Mouse (Mus musculus) intestine, embryonic 15.5 days (tissue): Measurements from ENCODE around the gene Zic5. TPM values are rescaled to one million over a fixed set of nuclear protein-coding genes. Genes with fewer than 3 reads are reported as not detected.

Experiments
- ATAC-seq: fragments of 200-750 bp; cut with Nextera tagmentation; 2 replicates; pipeline ENCODE4 v1.8.0; 2017; ENCODE audit warnings: moderate TSS enrichment, moderate library complexity
- H3K27ac ChIP-seq: fragments of 300-500 bp; sonication (generic); 2 replicates; pipeline ENCODE4 v1.5.1; 2015; ENCODE audit warnings: mild to moderate bottlenecking, inconsistent platforms
- H3K27me3 ChIP-seq: fragments of 300-500 bp; sonication (generic); replicated peaks from 2 replicates; pipeline ENCODE4 v1.6.1; 2015; ENCODE audit warnings: inconsistent platforms
- H3K36me3 ChIP-seq: fragments of 300-500 bp; sonication (generic); 2 replicates; pipeline ENCODE4 v1.6.1; 2015; ENCODE audit warnings: inconsistent platforms
- H3K4me1 ChIP-seq: fragments of 300-500 bp; sonication (generic); replicated peaks from 2 replicates; pipeline ENCODE4 v1.6.1; 2015; ENCODE audit warnings: inconsistent platforms
- H3K4me2 ChIP-seq: fragments of 300-500 bp; sonication (generic); replicated peaks from 2 replicates; pipeline ENCODE4 v1.6.1; 2015; ENCODE audit warnings: mild to moderate bottlenecking, inconsistent platforms
- H3K4me3 ChIP-seq: fragments of 300-500 bp; sonication (generic); replicated peaks from 2 replicates; pipeline ENCODE4 v1.5.1; 2015; ENCODE audit warnings: inconsistent platforms
- H3K9ac ChIP-seq: fragments of 300-500 bp; sonication (generic); 2 replicates; pipeline ENCODE4 v1.6.1; 2015; ENCODE audit warnings: inconsistent platforms
- H3K9me3 ChIP-seq: fragments of 300-500 bp; sonication (generic); 2 replicates; pipeline ENCODE4 v1.6.1; 2016; ENCODE audit warnings: inconsistent platforms
- WGBS: fragments of 180-500 bp; shearing (Covaris S2); methylation state at CpG from one replicate; pipeline ENCODE4 v1.1.7; 2015; 5-methylcytosine and 5-hydroxymethylcytosine counted together
- polyA plus RNA-seq: library from polyadenylated mRNA; unstranded; fragments of >200 nt; fragmentation: Nextera tagmentation; extraction: Ambion mirVana; gene quantifications from 2 replicates; pipeline ENCODE4 v1.2.1, GENCODE M21; 2015

Gene Zic5
- polyA plus RNA-seq, 1 experiment from 2014 or later: not detected

GRCm38 (mm10) chr14:122455562-122455958 lies 9.9 kb downstream of the Zic5 start:
- WGBS: 68% methylated on average over 4 of the region's 4 CpGs
- H3K27me3 ChIP-seq: peaks cover 65% of the 10 kb centered on the region

DNA sequence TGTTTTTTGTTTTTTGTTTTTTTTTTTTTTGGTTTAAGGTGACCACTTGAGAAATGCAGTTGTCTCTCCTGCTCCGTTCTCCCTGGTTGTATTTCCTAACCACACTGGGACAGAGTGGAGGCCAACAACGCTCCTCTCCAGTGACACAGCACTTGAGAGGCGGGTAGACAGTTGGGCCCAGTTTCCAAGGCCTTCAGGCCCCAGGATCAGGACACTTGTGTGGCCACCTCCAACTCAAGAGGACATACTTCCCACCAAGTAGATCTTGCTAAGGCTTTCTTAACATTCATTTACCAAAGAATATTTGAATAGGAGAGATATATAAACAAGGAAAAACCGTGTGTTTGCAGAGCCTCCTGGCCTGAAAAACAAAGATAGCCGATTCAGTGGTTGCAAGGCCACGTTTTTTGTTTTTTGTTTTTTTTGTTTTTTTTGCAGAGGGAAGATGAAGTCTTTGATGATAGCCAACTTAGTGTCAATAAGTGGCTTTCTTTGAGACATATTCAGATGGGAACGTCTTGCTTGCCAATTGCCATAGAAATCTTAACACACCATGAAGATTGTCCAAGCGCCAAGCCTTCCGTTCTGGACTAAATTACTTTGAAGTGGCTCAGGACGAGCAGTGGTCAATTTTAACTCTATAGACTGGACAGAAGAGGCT lies 10.4 kb downstream of the Zic5 start:
- no peaks in the 10 kb centered on the region for H3K9me3 ChIP-seq
- H3K27me3 ChIP-seq: peaks cover 65% of the 10 kb centered on the region
- no peaks in the 10 kb centered on the region for H3K36me3 ChIP-seq
- no peak overlapping the region for H3K4me2 ChIP-seq
- no peak overlapping the region for H3K9ac ChIP-seq
- H3K4me3 ChIP-seq: no peak overlapping the region
- WGBS: 60% methylated on average over 10 of the region's 10 CpGs
- no peak for ATAC-seq
- H3K4me1 ChIP-seq: peaks cover 15% of the 10 kb centered on the region
- H3K27ac ChIP-seq: no peak overlapping the region

More at GRCm38 (mm10) chr14:122455562-122455958, 9.9 kb downstream of the Zic5 start:
- no peaks in the 10 kb centered on the region for H3K9me3 ChIP-seq
- H3K36me3 ChIP-seq: no peaks in the 10 kb centered on the region
- H3K4me2 ChIP-seq: no peak overlapping the region
- no peak overlapping the region for H3K27ac ChIP-seq
- no peak for ATAC-seq
- H3K4me3 ChIP-seq: no peak overlapping the region
- peaks cover 10% of the 10 kb centered on the region for H3K4me1 ChIP-seq
- no peak overlapping the region for H3K9ac ChIP-seq

- Histone ChIP-seq H3K4me2 (peak overlapping the region; percentile 43), H3K36me3 (no peaks in the 10 kb centered on the region), H3K9me3 (no peaks in the 10 kb centered on the region), H3K27ac (no peak overlapping the region), H3K9ac (no peak overlapping the region), H3K4me3 (no peak overlapping the region), H3K4me1 (peaks cover 16% of the 10 kb centered on the region), H3K27me3 (peaks cover 69% of the 10 kb centered on the region)
- 13% methylated on average over 12 of the region's 12 CpGs for WGBS
- ATAC-seq: no peak
Measured at GRCm38 (mm10) chr14:122453996-122454738, 11.3 kb downstream of the Zic5 start.

DNA sequence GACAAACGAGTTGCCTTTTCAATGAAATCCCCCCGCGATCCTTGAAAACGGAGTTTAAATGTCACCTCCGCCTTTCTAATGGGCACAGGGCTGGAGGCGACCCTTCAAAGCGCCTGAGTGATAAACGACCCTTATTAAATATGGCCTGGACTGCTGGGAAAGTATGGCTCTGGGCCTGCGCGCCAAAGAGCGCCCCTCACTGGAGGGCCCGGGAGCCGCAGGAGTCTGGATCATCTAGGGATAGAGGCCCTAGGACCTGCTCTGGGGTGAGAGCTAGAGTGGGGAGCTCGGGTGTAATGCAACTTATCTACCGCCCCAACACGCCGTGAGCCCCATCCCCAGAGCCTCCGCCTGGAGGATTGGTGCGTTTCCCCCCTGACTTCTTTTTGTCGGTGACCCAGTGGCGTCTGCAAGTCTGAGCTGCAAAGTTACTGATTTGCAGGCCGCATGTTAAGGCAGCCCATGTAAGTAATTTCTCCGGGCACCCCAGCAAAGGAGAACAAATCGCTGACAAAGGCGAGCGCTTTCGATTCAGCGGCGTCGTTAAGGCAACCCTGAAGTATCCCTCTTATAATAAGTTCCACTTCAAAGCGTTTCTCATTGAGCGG lies 12.0 kb downstream of the Zic5 start:
- 5% methylated on average over 32 of the region's 32 CpGs for WGBS
- Histone ChIP-seq H3K4me2 (peak overlapping the region; percentile 43), H3K9me3 (no peaks in the 10 kb centered on the region), H3K4me3 (no peak overlapping the region), H3K36me3 (no peaks in the 10 kb centered on the region), H3K9ac (no peak overlapping the region), H3K27ac (no peak overlapping the region), H3K4me1 (peaks cover 16% of the 10 kb centered on the region), H3K27me3 (peaks cover 69% of the 10 kb centered on the region)
- no peak for ATAC-seq

DNA sequence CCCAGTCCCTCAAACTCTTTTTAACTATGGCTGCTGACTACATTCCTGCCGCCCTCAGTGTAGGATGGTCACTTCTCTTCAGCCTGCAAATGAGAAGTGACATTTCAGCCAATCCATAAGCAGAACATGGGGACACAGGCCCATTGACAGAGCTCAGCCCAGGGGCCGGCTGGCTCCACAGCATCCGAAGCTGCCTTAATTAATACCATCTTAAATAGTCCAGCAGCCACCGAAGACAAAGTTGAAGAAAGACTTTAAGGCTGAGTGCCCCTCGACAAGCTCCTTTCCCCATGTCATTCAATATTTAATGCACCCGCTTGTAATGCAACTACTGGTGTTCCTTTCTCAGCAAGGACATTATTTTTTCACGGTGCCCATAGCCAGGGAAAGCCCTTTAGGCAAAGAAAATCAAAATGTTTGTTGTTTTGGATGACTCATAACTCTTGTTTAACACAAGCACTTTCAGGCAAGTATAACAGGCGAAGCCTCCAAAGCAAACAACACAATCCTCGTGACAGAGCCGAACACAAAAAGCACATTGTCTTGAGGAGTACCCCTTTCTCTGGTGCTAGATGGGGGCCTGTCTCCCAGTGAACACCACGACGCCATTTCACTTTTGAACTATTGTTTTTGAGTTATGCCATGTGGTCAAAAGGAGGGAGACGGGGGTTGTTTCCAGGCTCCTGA lies 12.6 kb downstream of the Zic5 start:
- Histone ChIP-seq H3K9ac (no peak overlapping the region), H3K36me3 (no peaks in the 10 kb centered on the region), H3K4me3 (no peak overlapping the region), H3K4me1 (peaks cover 16% of the 10 kb centered on the region), H3K4me2 (no peak overlapping the region), H3K27me3 (peaks cover 71% of the 10 kb centered on the region), H3K9me3 (no peaks in the 10 kb centered on the region), H3K27ac (no peak overlapping the region)
- no peak for ATAC-seq
- WGBS: 45% methylated on average over 13 of the region's 13 CpGs

DNA sequence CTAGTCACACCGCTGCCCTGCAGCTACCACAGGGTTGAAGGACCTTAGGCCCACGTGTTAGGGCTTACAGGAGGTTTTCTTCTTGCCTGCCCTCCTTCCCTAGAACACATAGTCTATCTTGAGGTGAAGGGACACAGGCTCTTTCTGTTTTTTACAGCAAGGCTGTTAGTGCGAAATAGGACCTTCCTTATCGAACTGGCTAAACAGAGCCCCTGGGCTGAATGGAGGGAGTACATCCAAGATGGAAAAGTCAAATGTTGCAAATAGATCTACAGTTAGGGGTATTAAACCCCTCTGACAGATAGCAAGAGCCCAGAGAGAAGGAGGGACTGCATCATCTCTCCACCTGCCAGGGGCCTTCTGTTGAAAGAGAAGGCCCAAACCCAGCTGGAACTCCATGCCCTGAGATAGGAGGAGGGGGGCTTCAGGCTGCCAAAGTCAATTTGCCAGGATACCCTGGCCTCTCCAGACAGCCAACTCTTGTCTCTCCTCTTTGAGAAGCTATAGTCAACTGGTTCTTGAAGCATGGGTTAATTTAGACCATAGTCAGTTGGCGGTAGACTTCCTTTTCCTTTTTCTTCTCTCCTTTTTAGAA lies 13.8 kb downstream of the Zic5 start:
- Histone ChIP-seq H3K4me2 (peak overlapping the region; percentile 58; the same call in 1 of the 2 replicates), H3K4me3 (no peak overlapping the region), H3K9ac (no peak overlapping the region), H3K4me1 (peaks cover 16% of the 10 kb centered on the region), H3K27ac (no peak overlapping the region), H3K36me3 (no peaks in the 10 kb centered on the region), H3K27me3 (peaks cover 79% of the 10 kb centered on the region), H3K9me3 (no peaks in the 10 kb centered on the region)
- 63% methylated on average over 5 of the region's 5 CpGs for WGBS
- ATAC-seq: no peak

DNA sequence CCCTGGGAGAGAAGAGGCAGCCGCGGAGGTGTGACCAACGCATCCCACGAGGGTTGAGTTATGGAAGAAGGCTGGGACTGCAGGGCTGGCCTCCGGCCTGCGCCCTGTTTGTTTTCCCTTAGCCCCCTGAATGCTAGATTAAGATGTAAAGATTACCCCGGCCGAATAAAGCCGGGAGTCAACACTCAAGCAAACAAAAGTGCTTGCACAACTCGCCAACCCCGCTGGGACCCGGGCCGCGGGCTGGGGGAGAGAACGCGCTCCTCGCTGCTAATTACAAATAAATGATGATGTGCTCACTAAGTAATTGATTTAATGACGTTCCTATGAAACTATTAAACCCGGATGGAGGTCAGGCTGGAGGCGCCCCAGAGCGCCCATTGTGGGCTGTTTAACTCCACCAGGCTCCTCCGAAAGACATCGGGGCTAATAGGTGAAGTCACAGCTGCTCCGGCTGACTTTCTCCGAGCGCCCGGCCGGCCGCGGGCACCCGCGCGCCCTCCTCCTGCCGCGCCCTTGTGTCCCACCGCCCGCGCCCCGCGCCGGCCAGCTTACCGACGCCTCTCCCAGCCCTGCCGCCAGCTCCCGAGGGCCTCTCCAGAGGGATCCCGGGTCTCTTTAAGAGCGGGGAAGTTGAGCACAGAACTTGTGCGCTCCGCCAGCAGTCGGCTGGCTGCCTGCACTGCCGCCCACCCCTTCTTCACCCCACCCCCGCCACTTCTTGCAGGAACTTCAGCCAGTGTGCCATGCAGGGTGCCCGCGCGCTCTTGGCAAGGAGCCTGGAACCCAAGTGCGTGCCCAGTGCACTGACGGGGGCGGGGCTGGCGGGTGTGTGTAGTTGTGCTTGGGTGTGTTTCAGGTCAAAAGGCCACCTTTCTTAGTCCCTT lies 14.7 kb downstream of the Zic5 start, which contains the start of gene Gm5089:
Gene Gm5089 (minus strand): TSS at position 620 of the 887 bp plus-strand sequence.
- Histone ChIP-seq H3K27ac (no peak within 1 kb of the TSS), H3K4me3 (peak within 1 kb of the TSS; percentile 26), H3K36me3 (no peaks in the 10 kb centered on the region), H3K9ac (no peak within 1 kb of the TSS), H3K27me3 (peaks cover 72% of the 10 kb centered on the region), H3K4me1 (peaks cover 16% of the 10 kb centered on the region), H3K9me3 (no peaks in the 10 kb centered on the region), H3K4me2 (peak within 1 kb of the TSS; percentile 58)
- ATAC-seq: peak; percentile 41
- WGBS: under 1% methylated on average over 59 of the region's 59 CpGs

DNA sequence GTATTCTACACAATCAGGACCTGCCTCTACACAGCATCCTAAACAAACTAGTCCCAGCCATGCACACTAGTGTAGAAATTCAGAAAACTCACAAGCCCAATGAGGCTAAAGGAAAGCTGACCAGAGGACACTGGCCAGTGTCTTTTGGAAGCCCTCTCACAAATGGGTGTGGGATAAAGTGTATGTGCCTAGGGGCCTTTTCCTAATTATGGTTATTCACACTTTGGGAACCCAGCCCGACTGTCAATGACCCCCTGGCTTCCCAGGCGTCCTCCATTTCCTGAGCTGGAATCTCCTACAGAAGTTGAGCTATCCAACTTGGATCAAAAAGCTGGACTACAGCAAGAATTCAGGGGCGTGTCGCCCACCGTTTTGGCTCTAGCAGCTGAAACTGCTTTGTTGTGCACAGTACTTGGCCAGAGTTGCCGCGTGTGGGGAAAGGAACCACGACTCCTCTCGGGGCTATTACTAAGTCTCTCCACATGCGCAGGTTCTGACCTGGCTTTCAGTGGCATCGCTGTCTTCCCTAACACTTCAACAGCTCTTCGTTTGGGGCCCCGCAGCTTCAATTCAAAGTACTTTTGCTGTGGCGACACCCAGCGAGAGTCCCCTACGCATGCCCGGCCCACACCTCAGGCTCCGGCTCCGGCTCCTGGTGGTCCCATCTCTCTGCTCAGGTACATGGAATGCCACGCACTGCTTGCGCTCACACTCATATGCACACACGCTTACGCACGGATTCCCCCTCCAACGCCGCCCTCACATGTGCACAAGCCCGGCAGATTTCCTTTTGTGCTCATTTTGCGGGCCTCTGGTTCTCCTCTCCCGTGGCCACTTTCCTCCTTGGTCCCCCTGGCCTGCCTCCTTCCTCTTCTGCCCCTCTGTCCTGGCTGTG lies 15.6 kb downstream of the Zic5 start:
- 6% methylated on average over 29 of the region's 29 CpGs for WGBS
- peak overlapping the region; percentile 58 for H3K4me2 ChIP-seq

DNA sequence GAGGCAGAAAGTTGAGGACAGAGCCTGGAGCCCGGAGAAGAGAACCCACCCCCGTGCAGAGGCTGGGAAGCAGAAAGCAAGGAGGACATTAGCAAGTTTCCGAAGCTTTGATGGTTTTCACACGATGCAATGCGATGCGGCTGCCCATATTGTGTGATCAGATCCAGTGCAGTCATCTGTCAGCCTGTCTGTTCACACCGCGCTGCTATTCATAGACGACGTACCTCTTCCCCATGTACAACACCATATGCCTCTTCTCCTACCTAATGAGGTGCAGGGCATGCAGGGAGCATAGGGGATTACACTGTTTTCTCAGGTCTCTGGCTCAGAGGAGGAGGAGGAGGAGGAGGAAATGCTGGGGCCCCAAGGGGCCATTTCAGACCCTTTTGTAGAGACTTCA lies 28.6 kb downstream of the Zic5 start:
- Histone ChIP-seq H3K9me3 (no peaks in the 10 kb centered on the region), H3K4me2 (no peak overlapping the region), H3K4me3 (no peak overlapping the region), H3K27ac (no peak overlapping the region), H3K9ac (no peak overlapping the region), H3K4me1 (no peaks in the 10 kb centered on the region), H3K36me3 (no peaks in the 10 kb centered on the region), H3K27me3 (no peaks in the 10 kb centered on the region)
- 70% methylated on average over 10 of the region's 10 CpGs for WGBS
- no peak for ATAC-seq

More for the DNA sequence above, 15.6 kb downstream of the Zic5 start:
- H3K9ac ChIP-seq: no peak overlapping the region
- no peak overlapping the region for H3K27ac ChIP-seq
- H3K27me3 ChIP-seq: peaks cover 64% of the 10 kb centered on the region
- H3K9me3 ChIP-seq: no peaks in the 10 kb centered on the region
- H3K4me1 ChIP-seq: peaks cover 16% of the 10 kb centered on the region
- H3K4me3 ChIP-seq: no peak overlapping the region
- H3K36me3 ChIP-seq: no peaks in the 10 kb centered on the region
- no peak for ATAC-seq

- Histone ChIP-seq H3K36me3 (no peaks in the 10 kb centered on the region), H3K27me3 (no peaks in the 10 kb centered on the region), H3K9ac (no peak overlapping the region), H3K4me3 (no peak overlapping the region), H3K27ac (no peak overlapping the region), H3K9me3 (no peaks in the 10 kb centered on the region), H3K4me1 (no peaks in the 10 kb centered on the region), H3K4me2 (no peak overlapping the region)
- 86% methylated on average over 10 of the region's 10 CpGs for WGBS
- ATAC-seq: no peak
Measured at GRCm38 (mm10) chr14:122434039-122434438, 31.4 kb downstream of the Zic5 start.
